Mouse (Mus musculus) lung, embryonic 15.5 days (tissue): ENCODE data around the gene Cog3. TPM values are rescaled to one million over a fixed set of nuclear protein-coding genes. Genes with fewer than 3 reads are reported as not detected.
A peak's percentile ranks its signal among the peaks of the same experiment; 100 is the strongest.

Experiments
- ATAC-seq: fragments of 200-750 bp; cut with Nextera tagmentation; 2 replicates; pipeline ENCODE4 v1.8.0; 2017; ENCODE audit warnings: moderate number of reproducible peaks, borderline replicate concordance; ENCODE audit not compliant: low FRiP score, low TSS enrichment; ENCODE audit errors: extremely low read depth
- H3K27ac ChIP-seq: fragments of 300-500 bp; sonication (generic); 2 replicates; pipeline ENCODE4 v1.5.1; 2015; ENCODE audit warnings: moderate library complexity, mild to moderate bottlenecking, inconsistent platforms
- H3K27me3 ChIP-seq: fragments of 300-500 bp; sonication (generic); 2 replicates; pipeline ENCODE4 v1.6.1; 2015; ENCODE audit warnings: inconsistent platforms
- H3K36me3 ChIP-seq: fragments of 300-500 bp; sonication (generic); 2 replicates; pipeline ENCODE4 v1.6.1; 2015; ENCODE audit warnings: inconsistent platforms
- H3K4me1 ChIP-seq: fragments of 300-500 bp; sonication (generic); 2 replicates; pipeline ENCODE4 v1.6.1; 2015; ENCODE audit warnings: inconsistent platforms
- H3K4me2 ChIP-seq: fragments of 300-500 bp; sonication (generic); 2 replicates; pipeline ENCODE4 v1.6.1; 2015; ENCODE audit warnings: inconsistent platforms, mild to moderate bottlenecking, moderate library complexity
- H3K4me3 ChIP-seq: fragments of 300-500 bp; sonication (generic); 2 replicates; pipeline ENCODE4 v1.5.1; 2015; ENCODE audit warnings: mild to moderate bottlenecking, inconsistent platforms
- H3K9ac ChIP-seq: fragments of 300-500 bp; sonication (generic); 2 replicates; pipeline ENCODE4 v1.6.1; 2015; ENCODE audit warnings: inconsistent platforms
- H3K9me3 ChIP-seq: fragments of 300-500 bp; sonication (generic); 2 replicates; pipeline ENCODE4 v1.6.1; 2016; ENCODE audit warnings: inconsistent platforms
- WGBS: fragments of 180-500 bp; shearing (Covaris S2); methylation state at CpG from one replicate; pipeline ENCODE4 v1.1.7; 2015; 5-methylcytosine and 5-hydroxymethylcytosine counted together
- polyA plus RNA-seq: library from polyadenylated mRNA; unstranded; fragments of >200 nt; fragmentation: Nextera tagmentation; extraction: Ambion mirVana; gene quantifications from 2 replicates; pipeline ENCODE4 v1.2.1, GENCODE M21; 2015

The Cog3 gene
- polyA plus RNA-seq, 1 experiment from 2014 or later, result 20.9 TPM

DNA sequence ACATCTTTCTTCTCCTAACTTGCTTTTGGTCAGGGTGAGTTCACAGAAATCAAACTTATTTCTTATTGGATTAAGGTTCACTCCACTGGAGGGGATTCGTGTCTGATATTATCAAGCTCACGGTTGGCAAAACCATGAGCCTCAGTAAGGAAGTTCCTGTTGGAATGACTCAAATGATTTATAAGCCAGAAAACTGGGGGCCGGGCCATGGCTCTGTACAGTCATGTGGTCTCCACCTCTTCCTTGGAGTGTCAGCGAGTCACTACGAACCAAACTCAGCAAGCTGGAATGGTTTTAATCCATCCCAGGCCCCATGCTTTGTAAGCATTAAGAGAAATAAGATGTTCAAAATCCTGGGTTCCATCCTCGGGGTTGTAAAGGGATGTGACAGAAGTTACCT, 2.7 kb upstream of the Cog3 start:
- Histone ChIP-seq H3K4me3 (no peak overlapping the region), H3K27me3 (no peaks in the 10 kb centered on the region), H3K36me3 (no peaks in the 10 kb centered on the region), H3K27ac (no peak overlapping the region), H3K4me2 (no peak overlapping the region), H3K9ac (no peak overlapping the region), H3K4me1 (peaks cover 16% of the 10 kb centered on the region), H3K9me3 (no peaks in the 10 kb centered on the region)
- WGBS, result 76% methylated on average over 6 of the region's 6 CpGs
- no peak for ATAC-seq

DNA sequence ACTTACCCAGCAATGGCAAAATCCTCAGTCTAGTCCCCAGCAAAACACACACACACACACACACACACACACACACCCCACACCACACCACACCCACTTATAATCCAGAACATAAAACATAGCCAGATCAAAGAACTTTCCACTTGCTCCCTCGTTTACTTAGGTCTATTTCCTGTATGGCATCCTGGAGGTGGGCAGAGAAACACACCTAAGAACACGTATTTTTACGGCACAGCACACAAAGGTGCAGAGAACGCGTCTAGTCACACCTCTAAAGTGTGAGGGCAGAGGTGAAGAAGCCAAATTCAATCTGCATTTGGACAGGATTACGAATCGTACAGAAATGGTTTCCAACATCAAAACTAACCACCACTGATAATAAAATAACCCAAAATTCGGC, 1.1 kb downstream of the Cog3 start:
- Histone ChIP-seq H3K9ac (peak overlapping the region; percentile 90), H3K27me3 (no peaks in the 10 kb centered on the region), H3K4me2 (peak overlapping the region; percentile 62), H3K9me3 (no peaks in the 10 kb centered on the region), H3K27ac (no peak overlapping the region), H3K4me3 (peak overlapping the region; percentile 94), H3K36me3 (no peaks in the 10 kb centered on the region), H3K4me1 (peaks cover 16% of the 10 kb centered on the region)
- ATAC-seq, result no peak
- 38% methylated on average over 8 of the region's 8 CpGs for WGBS

DNA sequence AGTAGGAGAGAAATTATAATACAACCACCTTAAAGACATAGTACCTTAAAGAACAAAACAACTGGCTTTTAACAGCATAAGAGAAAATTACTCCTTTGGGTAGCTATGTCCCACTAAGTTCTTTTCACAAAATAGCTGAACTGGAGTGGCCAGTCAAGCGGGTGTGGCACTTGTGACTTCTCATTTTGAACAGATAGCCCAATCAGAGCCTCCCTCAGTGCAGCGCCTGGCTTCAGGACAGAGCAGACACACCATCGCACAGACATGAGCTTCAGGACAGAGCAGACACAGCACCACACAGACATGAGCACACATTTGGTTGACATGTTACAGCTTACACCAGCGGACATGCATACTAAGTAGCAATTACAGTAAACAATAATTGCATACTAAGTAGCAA, 3.3 kb downstream of the Cog3 start:
- Histone ChIP-seq H3K36me3 (0 out of 2 replicates have a peak, but pooled peaks cover 11% of the 10 kb centered on the region), H3K27me3 (no peaks in the 10 kb centered on the region), H3K27ac (no peak overlapping the region), H3K4me1 (peaks cover 16% of the 10 kb centered on the region), H3K9me3 (no peaks in the 10 kb centered on the region), H3K4me3 (no peak overlapping the region), H3K9ac (no peak overlapping the region), H3K4me2 (no peak overlapping the region)
- no peak for ATAC-seq
- WGBS, result 86% methylated on average over 4 of the region's 4 CpGs

DNA sequence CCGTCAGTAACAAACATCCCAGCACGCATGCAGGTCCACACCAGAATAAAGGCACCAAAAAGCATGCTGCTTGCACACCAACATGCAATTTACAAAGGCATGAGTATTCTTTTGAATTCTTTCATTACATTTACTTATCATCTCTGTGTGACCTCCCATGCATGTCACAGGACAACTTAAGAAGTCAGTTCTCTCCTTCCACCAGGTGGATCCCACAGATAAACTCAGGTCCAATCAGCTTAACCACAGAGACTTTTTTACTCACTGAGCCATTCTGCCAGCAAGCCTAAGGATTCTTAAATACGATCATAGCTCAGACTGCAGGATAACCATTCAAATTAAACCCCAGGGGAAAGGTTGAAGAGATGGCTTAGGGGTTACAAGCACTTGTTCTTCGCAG, 5.2 kb downstream of the Cog3 start:
- 89% methylated on average over 4 of the region's 4 CpGs for WGBS

DNA sequence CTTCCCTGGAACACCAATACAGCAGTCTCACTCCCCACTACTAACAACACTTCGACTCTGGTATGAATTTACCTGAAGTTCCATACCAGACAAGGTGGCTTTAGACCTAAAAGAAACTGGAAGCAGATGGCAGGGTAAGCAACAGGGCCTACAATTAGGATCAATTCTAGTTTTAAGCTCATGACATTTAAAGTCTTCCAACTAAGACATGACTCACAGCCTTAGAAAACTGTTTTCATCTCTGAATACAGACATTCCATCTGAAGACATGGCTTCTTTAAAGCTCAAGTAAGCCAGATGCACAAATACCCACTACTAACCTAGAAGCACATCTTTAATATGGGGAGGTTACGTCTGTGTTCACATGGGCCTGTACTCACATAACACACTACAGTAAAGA, 6.4 kb downstream of the Cog3 start:
- 86% methylated on average over 2 of the region's 2 CpGs for WGBS
- Histone ChIP-seq H3K4me3 (no peak overlapping the region), H3K36me3 (peaks cover 25% of the 10 kb centered on the region), H3K9ac (no peak overlapping the region), H3K27ac (no peak overlapping the region), H3K4me2 (no peak overlapping the region), H3K9me3 (no peaks in the 10 kb centered on the region), H3K27me3 (no peaks in the 10 kb centered on the region), H3K4me1 (peaks cover 10% of the 10 kb centered on the region)
- ATAC-seq, result no peak

More for the DNA sequence above, 5.2 kb downstream of the Cog3 start:
- H3K27ac ChIP-seq, result no peak overlapping the region
- no peak overlapping the region for H3K4me2 ChIP-seq
- H3K9me3 ChIP-seq, result no peaks in the 10 kb centered on the region
- no peak for ATAC-seq
- no peak overlapping the region for H3K9ac ChIP-seq
- no peak overlapping the region for H3K4me3 ChIP-seq
- peaks cover 21% of the 10 kb centered on the region for H3K36me3 ChIP-seq
- no peaks in the 10 kb centered on the region for H3K27me3 ChIP-seq
- peaks cover 16% of the 10 kb centered on the region for H3K4me1 ChIP-seq

DNA sequence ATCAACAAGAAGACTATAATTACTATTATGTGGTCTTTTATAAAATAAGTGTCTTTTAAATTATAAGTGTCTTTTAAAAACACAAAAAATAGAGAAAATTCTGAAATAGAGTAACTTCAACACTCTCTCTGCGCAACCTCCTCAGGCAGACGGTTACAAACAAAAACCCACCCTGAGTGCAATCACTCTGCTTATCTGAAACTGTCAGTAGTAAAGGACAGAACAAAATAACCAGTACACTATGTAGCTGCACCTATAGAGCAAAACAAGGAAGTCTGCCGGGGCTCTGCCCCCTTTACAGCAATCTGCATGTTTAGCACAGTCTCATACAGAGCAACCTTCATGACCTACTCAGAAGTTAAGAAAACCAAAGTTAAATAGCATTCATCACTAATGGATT, 12.4 kb downstream of the Cog3 start:
- 74% methylated on average over 3 of the region's 3 CpGs for WGBS
- no peak for ATAC-seq

DNA sequence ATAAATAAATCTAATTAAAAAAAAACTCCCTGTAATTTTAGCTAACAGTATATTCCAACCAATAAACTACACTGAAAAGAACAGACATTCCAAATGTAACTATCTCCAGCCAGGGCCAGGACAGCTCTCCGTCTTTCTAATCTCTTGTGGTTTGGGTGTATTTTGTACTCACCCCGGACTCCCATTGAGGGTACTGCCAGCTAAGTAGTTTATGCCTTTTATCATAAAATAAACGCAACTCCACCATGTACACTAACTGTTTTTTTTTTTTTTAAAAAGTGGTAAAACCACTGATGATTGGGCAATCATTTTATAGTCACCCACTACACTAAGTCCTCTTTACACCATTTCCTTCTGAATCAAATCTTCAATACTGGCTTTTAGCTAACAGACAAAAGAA, 18.7 kb downstream of the Cog3 start:
- Histone ChIP-seq H3K4me1 (no peaks in the 10 kb centered on the region), H3K27ac (no peak overlapping the region), H3K36me3 (peaks cover 64% of the 10 kb centered on the region), H3K4me3 (no peak overlapping the region), H3K9ac (no peak overlapping the region), H3K4me2 (no peak overlapping the region), H3K27me3 (no peaks in the 10 kb centered on the region), H3K9me3 (no peaks in the 10 kb centered on the region)
- ATAC-seq, result no peak
- WGBS, result 90% methylated on average over 3 of the region's 3 CpGs

More for the DNA sequence above, 12.4 kb downstream of the Cog3 start:
- Histone ChIP-seq H3K4me2 (no peak overlapping the region), H3K27me3 (no peaks in the 10 kb centered on the region), H3K4me1 (no peaks in the 10 kb centered on the region), H3K27ac (no peak overlapping the region), H3K9ac (no peak overlapping the region), H3K36me3 (peaks cover 59% of the 10 kb centered on the region), H3K4me3 (no peak overlapping the region), H3K9me3 (no peaks in the 10 kb centered on the region)

DNA sequence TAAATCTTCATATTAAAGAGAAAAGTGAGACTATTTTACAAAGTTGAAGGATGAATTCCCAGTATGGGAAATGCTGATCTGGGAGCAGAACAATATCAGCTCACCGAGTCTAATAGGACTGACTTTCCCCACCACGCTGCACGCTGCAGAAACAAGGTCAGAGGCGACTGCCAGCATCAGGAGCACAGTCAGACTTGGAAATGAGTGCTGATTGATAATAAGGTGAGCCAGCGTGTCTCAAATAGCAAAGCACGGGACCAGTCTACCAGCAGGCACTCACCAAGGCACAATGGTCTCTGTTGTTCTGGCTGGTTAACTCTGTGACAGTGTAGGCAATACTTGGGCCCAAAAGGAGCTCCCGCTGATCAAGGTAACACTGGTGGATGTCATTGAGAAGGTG, 21.7 kb downstream of the Cog3 start:
- Histone ChIP-seq H3K4me2 (no peak overlapping the region), H3K27ac (no peak overlapping the region), H3K4me1 (no peaks in the 10 kb centered on the region), H3K9me3 (no peaks in the 10 kb centered on the region), H3K36me3 (peaks cover 71% of the 10 kb centered on the region), H3K4me3 (no peak overlapping the region), H3K27me3 (no peaks in the 10 kb centered on the region), H3K9ac (no peak overlapping the region)
- 92% methylated on average over 7 of the region's 7 CpGs for WGBS
- ATAC-seq, result no peak

DNA sequence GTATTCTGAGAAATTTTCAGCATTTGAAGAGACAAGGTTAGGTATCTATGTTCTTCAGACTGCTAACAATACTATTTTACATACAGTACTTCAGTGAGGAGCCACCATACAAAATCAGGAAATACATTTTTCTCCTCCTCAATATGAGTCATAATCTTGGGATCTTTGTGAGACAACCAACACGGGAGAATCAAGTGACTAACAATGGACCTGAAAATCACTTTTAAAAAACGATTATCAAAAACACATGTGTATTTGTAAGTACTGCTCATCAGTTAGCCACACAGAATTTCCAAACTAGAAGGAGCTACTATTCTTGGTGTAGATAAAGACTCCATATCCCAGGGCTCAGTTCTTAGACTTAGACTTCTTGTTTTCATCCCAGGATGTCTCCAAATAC, 23.0 kb downstream of the Cog3 start:
- Histone ChIP-seq H3K9ac (no peak overlapping the region), H3K4me2 (no peak overlapping the region), H3K9me3 (no peaks in the 10 kb centered on the region), H3K27me3 (no peaks in the 10 kb centered on the region), H3K36me3 (peaks cover 70% of the 10 kb centered on the region), H3K27ac (no peak overlapping the region), H3K4me3 (no peak overlapping the region), H3K4me1 (no peaks in the 10 kb centered on the region)
- 84% methylated on average over 2 of the region's 2 CpGs for WGBS
- no peak for ATAC-seq

DNA sequence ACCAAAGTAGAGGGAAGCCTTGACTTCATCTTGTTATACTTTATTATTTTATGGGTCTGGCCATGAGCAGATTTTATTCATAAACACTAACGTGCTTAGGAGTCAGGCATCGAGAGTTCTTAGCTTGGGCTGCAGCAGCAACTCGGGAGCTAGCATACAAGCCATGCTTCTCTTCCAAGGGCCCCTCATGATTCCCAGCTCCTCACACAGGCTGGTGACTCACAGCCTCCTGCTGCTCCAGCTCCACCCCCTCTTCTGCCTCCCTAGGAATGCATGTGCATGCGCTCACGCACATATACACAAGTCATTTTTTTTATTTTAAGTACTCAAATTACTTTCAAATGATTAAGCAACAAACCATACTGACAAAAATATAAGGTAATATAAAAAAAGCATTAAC, 26.2 kb downstream of the Cog3 start:
- Histone ChIP-seq H3K36me3 (peaks cover 72% of the 10 kb centered on the region), H3K27ac (no peak overlapping the region), H3K4me2 (no peak overlapping the region), H3K4me3 (no peak overlapping the region), H3K27me3 (no peaks in the 10 kb centered on the region), H3K9me3 (no peaks in the 10 kb centered on the region), H3K9ac (no peak overlapping the region), H3K4me1 (no peaks in the 10 kb centered on the region)
- ATAC-seq, result no peak
- 82% methylated on average over 5 of the region's 5 CpGs for WGBS

DNA sequence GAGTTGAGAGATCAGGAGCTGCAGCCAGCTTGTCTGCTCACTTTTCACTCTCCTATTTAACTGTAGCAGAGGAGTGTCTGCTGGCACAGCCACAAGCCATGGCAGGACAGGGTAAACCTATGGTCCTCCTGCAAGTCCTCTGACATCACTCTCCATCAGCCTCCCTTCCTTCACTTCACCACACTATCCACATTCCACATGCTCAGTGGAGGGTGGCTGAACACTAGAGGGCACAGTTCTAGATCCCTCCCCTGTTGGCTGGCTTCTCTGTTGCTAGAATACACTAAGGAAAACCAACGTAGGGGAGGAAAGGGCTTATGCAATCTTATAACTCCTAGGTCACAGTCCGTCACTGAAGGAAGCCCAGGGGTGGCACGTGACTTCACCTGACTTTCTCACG, 27.3 kb downstream of the Cog3 start:
- H3K27me3 ChIP-seq, result no peaks in the 10 kb centered on the region
- no peak overlapping the region for H3K4me2 ChIP-seq
- H3K36me3 ChIP-seq, result peaks cover 70% of the 10 kb centered on the region
- H3K9me3 ChIP-seq, result no peaks in the 10 kb centered on the region
- 71% methylated on average over 4 of the region's 4 CpGs for WGBS
- no peaks in the 10 kb centered on the region for H3K4me1 ChIP-seq
- H3K9ac ChIP-seq, result no peak overlapping the region
- ATAC-seq, result no peak
- no peak overlapping the region for H3K4me3 ChIP-seq
- no peak overlapping the region for H3K27ac ChIP-seq

DNA sequence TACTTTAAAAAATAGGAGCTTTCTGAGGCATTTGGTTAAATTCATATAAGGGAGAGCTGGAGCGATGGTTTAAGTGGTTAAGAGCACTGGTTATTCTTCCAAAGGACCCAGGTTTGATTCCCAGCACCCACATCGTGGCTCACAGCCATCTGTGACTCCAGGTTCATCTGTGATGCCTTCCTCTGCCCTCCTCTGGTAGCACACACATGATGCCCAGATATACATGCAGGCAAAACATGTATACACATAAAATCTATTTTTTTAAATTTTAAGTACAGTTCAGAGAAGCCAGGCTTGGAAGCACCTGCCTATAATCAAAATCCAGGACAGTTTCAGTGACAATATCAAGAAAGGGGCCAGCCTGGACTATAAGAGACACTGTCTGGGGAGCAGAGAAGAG, 31.5 kb downstream of the Cog3 start:
- Histone ChIP-seq H3K36me3 (peaks cover 71% of the 10 kb centered on the region), H3K9me3 (no peaks in the 10 kb centered on the region), H3K4me1 (no peaks in the 10 kb centered on the region), H3K9ac (no peak overlapping the region), H3K27ac (no peak overlapping the region), H3K27me3 (no peaks in the 10 kb centered on the region), H3K4me3 (no peak overlapping the region), H3K4me2 (no peak overlapping the region)
- WGBS, result 96% methylated on average over 2 of the region's 2 CpGs
- no peak for ATAC-seq

DNA sequence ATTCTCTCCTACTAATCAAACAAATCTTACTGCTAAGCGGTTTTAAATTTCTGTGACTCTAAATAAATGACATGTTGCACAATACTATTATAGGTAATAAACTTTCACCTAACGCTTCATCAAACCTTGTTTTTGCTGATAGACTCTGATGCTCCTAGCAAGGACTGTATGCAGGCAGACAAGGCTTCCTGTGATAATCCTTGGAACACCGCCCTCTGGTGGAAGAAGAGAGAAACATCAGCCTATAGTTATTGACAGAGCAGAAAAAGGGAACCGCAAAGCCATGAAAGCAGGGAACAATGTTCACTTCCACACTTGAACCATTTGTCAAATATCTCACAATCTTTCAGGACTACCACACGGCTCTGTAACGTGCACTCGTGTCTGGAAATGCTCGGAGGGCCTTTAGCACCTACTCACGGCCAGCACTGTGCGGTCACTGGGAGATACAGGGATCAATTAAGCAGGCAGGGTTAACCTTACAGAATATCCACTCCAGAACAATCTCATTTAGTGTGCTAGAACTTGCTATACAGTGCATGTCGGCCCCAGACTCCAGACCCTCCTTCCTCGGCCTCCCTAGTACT, 32.2 kb downstream of the Cog3 start:
- Histone ChIP-seq H3K27me3 (no peaks in the 10 kb centered on the region), H3K9ac (no peak overlapping the region), H3K9me3 (no peaks in the 10 kb centered on the region), H3K4me2 (no peak overlapping the region), H3K4me1 (no peaks in the 10 kb centered on the region), H3K4me3 (no peak overlapping the region), H3K36me3 (peaks cover 69% of the 10 kb centered on the region), H3K27ac (no peak overlapping the region)
- no peak for ATAC-seq
- WGBS, result 54% methylated on average over 12 of the region's 12 CpGs
